Mouse (Mus musculus): ENCODE results near the gene Gm3259. TPM values are rescaled to one million over a fixed set of nuclear protein-coding genes. Genes with fewer than 3 reads are reported as not detected.
"Not testable (repeated sequence)": the region's sequence is repeated elsewhere in the genome, so short reads cannot be mapped to it uniquely, and the experiment has no call there.

Gm3259 gene
- polyA plus RNA-seq (2015; fragmentation: Nextera tagmentation; extraction: Ambion mirVana), result not detected in 2 replicates

- H3K9me3 ChIP-seq (replicated peaks; ENCODE audit: low read length); H3K4me2 ChIP-seq (ENCODE audit: low read length); H3K27me3 ChIP-seq (ENCODE audit: insufficient read depth, low read length); H3K4me1 ChIP-seq (replicated peaks; ENCODE audit: insufficient read depth, low read length); DNase-seq (ENCODE audit: low spot score); H3K9ac ChIP-seq (ENCODE audit: low read depth, low read length); H3K36me3 ChIP-seq (ENCODE audit: insufficient read depth, low read length); ATAC-seq (replicated peaks; ENCODE audit: low FRiP score, low read depth); H3K4me3 ChIP-seq (replicated peaks; ENCODE audit: low read depth, low read length); H3K27ac ChIP-seq: not testable (repeated sequence)
- WGBS, result 39% methylated on average over 2 of the region's 2 CpGs
Observed at GRCm38 (mm10) chr5:95305611-95306010, at the start of gene Gm3259. TSS of gene Gm3259 (plus strand) at chr5:95305911.

GRCm38 (mm10) chr5:95272668-95273067, 33.0 kb upstream of the Gm3259 start, which contains the start of gene Gm10424:
TSS of gene Gm10424 (minus strand) at chr5:95272768.
- DNase-seq (ENCODE audit: low spot score); ATAC-seq (replicated peaks; ENCODE audit: low FRiP score, low read depth); H3K4me3 ChIP-seq (replicated peaks; ENCODE audit: low read depth, low read length); H3K27me3 ChIP-seq (ENCODE audit: insufficient read depth, low read length); H3K36me3 ChIP-seq (ENCODE audit: insufficient read depth, low read length); H3K4me2 ChIP-seq (ENCODE audit: low read length); H3K9me3 ChIP-seq (replicated peaks; ENCODE audit: low read length); H3K9ac ChIP-seq (ENCODE audit: low read depth, low read length); H3K27ac ChIP-seq; H3K4me1 ChIP-seq (replicated peaks; ENCODE audit: insufficient read depth, low read length): not testable (repeated sequence)
- no CpG with 5 or more reads among the region's 1 CpGs for WGBS

Other genes starting within 250 kb of the Gm3259 start
- gene Gm7942, start 199.0 kb upstream of the Gm3259 start, polyA plus RNA-seq (2015; fragmentation: Nextera tagmentation; extraction: Ambion mirVana), result not detected in 2 replicates
- not detected in 2 replicates for gene Gm16513, start 123.3 kb upstream of the Gm3259 start, polyA plus RNA-seq (2015; fragmentation: Nextera tagmentation; extraction: Ambion mirVana)
- not detected in 2 replicates for gene Gm10424, start 33.1 kb upstream of the Gm3259 start, polyA plus RNA-seq (2015; fragmentation: Nextera tagmentation; extraction: Ambion mirVana)
- not detected in 2 replicates for gene D5Ertd577e, start 150.9 kb downstream of the Gm3259 start, polyA plus RNA-seq (2015; fragmentation: Nextera tagmentation; extraction: Ambion mirVana)
- not detected in 2 replicates for gene Gm3286, start 204.8 kb downstream of the Gm3259 start, polyA plus RNA-seq (2015; fragmentation: Nextera tagmentation; extraction: Ambion mirVana)